Mouse (Mus musculus) layer of hippocampus, adult 2 months (tissue): ENCODE results near the gene Nit1. TPM values are rescaled to one million over a fixed set of nuclear protein-coding genes. Genes with fewer than 3 reads are reported as not detected.
"Not testable (repeated sequence)": the region's sequence is repeated elsewhere in the genome, so short reads cannot be mapped to it uniquely, and the experiment has no call there.

Experiments used
- DNase-seq, 2 experiments: peaks; one replicate each; pipeline ENCODE4 v3.0.0; 2022; ENCODE audit warnings: low spot score in 2 of 2
- H3K27ac ChIP-seq: fragments of 200-600 bp; 2 replicates; pipeline ENCODE4 v1.8.1; 2022
- H3K4me3 ChIP-seq: fragments of 200-600 bp; 2 replicates; pipeline ENCODE4 v1.8.1; 2022; ENCODE audit warnings: mild to moderate bottlenecking
- CTCF ChIP-seq: fragments of 200-600 bp; conservative IDR thresholded peaks from 2 replicates; pipeline ENCODE4 v1.8.1; 2022; ENCODE audit warnings: antibody characterized with exemption, mild to moderate bottlenecking, moderate library complexity
- total RNA-seq, 2 experiments: library from RNA; stranded (reverse); gene quantifications; 2 replicates each; pipeline ENCODE4 v1.2.3; 2021

Gene Nit1
- total RNA-seq, 2 experiments from 2014 or later: 42.8 to 45.9 TPM

GRCm38 (mm10) chr1:171343922-171344677 lies 1.3 kb downstream of the Nit1 start:
- Histone ChIP-seq H3K27ac (no peak overlapping the region), H3K4me3 (peak overlapping the region; percentile 96)
- TF ChIP-seq CTCF: no peak
- DNase-seq: no peak

DNA sequence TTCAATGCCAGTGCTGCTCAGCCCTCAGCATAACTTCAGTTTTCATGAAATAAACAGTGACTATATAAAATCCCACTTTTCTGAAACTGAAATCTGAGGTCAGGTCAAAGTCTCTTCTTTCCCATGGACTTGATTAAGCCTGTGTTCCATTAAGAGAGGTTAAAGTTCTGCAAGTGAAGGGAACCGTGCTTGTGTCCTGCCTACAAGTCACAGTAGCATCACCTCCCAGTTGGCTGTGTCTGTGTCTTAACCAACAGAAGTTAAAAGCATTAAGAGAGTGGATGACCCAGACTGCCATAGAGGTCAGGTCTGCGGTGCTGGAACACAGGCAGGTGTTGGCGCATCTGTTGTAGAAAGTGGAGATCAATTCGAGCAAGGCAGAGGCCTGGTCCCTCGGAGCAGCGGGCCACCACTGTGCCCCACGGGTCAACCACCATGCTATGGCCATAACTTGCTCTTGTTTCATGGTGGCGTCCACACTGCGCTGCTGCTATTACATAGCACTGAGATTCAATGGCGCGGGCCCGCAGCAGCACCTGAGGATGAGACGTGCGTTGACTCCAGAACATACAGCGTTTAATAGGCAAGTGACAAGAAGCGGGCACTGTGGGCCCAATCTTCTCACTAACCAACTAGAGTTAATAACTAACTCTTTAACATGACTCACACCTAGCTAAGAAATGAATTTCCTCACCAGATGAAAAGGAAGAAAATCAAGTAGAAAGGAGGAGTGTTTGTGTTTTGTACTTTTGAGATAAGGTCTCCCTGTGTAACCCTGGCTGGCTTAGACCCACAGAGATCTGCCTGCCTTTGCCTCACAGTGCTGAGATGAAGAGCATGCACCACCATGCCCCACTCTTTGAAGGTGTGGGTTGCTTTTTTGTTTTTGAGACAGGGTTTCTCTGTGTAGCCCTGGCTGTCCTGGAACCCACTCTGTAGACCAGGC lies 2.9 kb downstream of the Nit1 start:
- Histone ChIP-seq H3K4me3 (no peak overlapping the region), H3K27ac (no peak overlapping the region)
- DNase-seq: no peak
- no peak for TF ChIP-seq CTCF

DNA sequence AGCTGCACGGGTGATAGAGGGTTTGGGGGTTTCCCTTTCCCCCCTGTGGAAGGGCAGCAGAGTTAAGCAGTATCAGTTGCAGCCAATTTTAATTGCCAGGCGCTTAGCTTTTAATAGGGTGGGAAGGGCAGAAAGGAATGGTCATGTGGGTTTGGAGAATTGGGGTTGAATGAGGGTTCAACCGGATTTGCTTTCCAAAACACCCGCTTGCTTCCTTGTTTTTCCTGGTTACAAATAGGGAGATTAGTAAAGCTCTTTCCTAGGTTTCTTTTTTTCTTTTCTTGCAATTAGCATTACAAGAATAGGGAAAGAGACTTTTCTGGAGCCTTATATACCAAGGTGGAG lies 15.3 kb downstream of the Nit1 start:
- TF ChIP-seq CTCF: no peak
- no peak for DNase-seq
- Histone ChIP-seq H3K27ac (peak overlapping the region; percentile 94), H3K4me3 (peak overlapping the region; percentile 95)

GRCm38 (mm10) chr1:171329433-171330215 lies 15.8 kb downstream of the Nit1 start:
- TF ChIP-seq CTCF: no peak
- Histone ChIP-seq H3K27ac (peak overlapping the region; percentile 94), H3K4me3 (peak overlapping the region; percentile 95)
- DNase-seq: no peak

DNA sequence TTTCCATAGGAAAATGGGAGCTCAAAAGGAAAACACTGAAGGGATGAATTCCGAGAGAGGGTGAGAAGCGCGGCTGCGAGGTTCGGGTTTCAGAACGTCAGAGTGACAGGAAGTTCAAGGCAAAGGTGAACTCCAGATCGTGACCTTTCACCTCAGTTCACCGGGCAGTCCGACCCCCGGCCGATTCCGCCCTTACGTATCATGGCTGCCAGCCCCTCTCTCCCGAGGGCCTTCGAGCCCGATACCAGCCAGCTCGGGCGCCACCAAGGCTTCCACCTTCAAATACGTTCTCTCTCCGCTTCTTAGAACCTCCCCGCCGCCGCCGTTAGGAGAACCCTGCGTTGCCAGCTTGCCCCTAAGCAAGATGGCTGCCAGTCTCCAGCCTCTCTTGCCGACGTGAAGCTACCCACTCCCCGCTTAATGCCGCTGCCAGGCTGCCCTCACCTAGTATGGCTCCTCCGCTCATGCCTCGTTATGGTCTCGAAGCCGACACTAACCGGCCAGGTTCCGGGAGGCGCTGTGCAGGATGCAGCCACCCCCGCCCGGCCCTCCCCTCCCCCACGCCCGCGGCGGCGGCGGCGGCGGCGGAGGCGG lies 16.5 kb downstream of the Nit1 start, which contains the start of gene Dedd:
Gene Dedd (plus strand): TSS at position 307 of the 594 bp plus-strand sequence.
- H3K27ac ChIP-seq: peak within 1 kb of the TSS; percentile 94
- H3K4me3 ChIP-seq: peak within 1 kb of the TSS; percentile 95
- peak; percentile 26; the same call in 1 of the 2 replicates for TF ChIP-seq CTCF
- DNase-seq: peak; percentile 89 to 96

GRCm38 (mm10) chr1:171328244-171328643 lies 17.2 kb downstream of the Nit1 start:
- H3K4me3 ChIP-seq: peak overlapping the region; percentile 95
- peak overlapping the region; percentile 94 for H3K27ac ChIP-seq
- DNase-seq: no peak
- TF ChIP-seq CTCF: no peak

GRCm38 (mm10) chr1:171326588-171326987 lies 18.9 kb downstream of the Nit1 start:
- H3K4me3 ChIP-seq, H3K27ac ChIP-seq, DNase-seq: not testable (repeated sequence)

DNA sequence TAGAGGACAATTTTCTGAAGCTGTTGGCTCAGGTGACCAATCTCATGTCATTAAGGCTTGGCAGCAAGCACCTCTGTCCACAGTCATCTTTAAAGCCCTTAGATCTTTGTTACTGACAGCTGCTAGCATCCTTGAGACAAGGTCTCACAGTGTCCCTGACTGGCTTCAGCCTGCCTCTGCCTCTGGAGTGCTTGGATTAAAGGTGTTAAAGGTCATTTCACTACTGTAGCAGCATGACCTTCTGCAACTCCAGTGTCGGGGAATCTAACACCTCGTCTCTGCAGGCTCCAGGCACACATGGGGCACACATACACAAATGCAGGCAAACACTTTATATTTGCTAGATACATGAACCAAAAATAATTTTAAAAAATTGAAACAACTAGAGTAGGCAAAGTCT lies 19.9 kb downstream of the Nit1 start:
- DNase-seq: no peak
- no peak for TF ChIP-seq CTCF
- H3K4me3 ChIP-seq: no peak overlapping the region
- no peak overlapping the region for H3K27ac ChIP-seq

DNA sequence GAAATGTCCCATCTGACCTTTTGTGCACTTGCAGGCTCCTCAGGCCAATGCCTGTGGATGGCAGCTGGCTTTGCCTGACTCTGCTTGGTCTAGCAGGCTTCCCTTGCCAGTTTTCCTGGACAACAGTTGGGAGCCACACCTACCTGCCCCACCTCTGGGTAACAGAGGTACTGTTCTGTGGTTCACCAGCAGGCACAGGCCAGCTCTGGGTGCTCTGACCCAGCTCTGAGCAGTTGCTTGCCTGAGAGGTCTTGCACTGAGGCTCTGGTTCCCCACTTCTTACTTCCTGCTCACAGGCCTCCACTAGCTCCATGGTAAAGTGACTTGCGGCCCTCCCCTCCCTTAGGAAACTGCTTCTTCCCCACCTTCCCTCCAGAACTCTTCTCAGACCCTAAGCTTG lies 23.4 kb downstream of the Nit1 start:
- no peak overlapping the region for H3K4me3 ChIP-seq
- H3K27ac ChIP-seq: no peak overlapping the region

DNA sequence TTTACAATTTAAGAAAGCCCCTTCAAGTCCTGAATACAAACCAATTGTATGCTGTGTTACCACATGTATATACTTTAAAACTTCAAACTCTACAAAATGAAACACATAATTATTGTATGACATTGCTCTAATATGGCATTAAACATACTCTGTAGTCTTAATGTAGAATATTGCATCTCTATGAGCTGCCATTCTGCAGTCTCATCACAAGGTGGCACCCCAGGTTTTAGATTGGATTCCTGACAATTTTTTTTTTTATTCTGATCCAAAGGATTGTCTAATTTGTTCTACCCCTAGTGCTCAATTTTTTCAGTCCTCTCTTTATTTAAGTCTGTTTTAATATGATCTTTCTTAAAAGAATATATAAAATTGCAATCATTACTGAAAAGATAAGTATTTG lies 24.0 kb downstream of the Nit1 start:
- no peak for DNase-seq
- peak; percentile 81 for TF ChIP-seq CTCF
- Histone ChIP-seq H3K4me3 (no peak overlapping the region), H3K27ac (no peak overlapping the region)

More for the DNA sequence above, 23.4 kb downstream of the Nit1 start:
- no peak for DNase-seq
- TF ChIP-seq CTCF: no peak

DNA sequence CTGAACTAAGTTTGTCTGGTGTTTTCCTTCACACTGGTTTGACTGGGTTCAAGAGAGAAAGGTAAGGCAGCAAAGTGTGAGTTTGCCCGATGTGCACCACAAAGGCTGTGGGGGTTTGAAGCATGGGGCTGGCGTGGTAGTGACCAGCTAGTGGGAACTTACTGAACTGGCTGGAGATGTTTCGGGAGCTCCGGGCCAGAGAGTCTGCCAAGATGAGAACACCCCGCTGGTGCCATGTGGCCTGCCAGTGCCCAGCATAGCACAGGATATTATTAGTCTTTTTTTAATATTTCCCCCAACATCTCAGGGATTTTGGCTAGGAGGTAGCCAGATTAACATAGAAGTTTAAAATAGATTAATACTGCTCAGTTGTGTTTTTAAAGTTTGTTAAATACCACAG lies 25.3 kb downstream of the Nit1 start:
- Histone ChIP-seq H3K4me3 (no peak overlapping the region), H3K27ac (no peak overlapping the region)
- TF ChIP-seq CTCF: no peak
- no peak for DNase-seq

DNA sequence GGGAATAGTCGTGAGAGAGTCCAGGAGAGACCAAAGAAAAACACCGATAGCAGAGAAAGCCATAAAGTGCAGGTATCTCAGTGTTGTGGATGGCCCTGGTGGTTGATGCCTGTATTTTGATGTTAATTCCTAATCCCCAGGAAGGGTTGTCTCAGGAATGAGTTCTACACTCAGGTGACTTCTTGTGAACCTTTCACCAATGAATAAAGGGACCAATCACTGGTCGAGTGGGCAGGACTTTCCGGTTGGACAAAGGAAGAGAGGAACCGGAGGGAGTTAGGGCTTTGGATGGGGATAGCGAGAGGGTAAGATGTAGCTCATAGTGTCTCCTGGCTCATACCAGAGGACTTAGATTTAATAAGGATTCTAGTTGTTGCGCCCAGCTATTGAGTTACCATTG lies 25.7 kb downstream of the Nit1 start:
- no peak for TF ChIP-seq CTCF
- Histone ChIP-seq H3K27ac (no peak overlapping the region), H3K4me3 (no peak overlapping the region)
- DNase-seq: no peak
